Mouse (Mus musculus): ENCODE results near the gene Mrpl30. TPM values are rescaled to one million over a fixed set of nuclear protein-coding genes. Genes with fewer than 3 reads are reported as not detected.

Gene Mrpl30
- polyA plus RNA-seq (2012; rRNA removed) = 47.2 and 56.4 TPM in 2 replicates

GRCm38 (mm10) chr1:37890025-37890652 is at the start of gene Mrpl30, which contains the start of gene Mitd1:
Gene Mrpl30, plus strand, starts transcription at chr1:37890477.
Gene Mitd1, minus strand, starts transcription at chr1:37890411.
- peaks cover 3% of the 10 kb centered on the region for H3K4me1 ChIP-seq (replicated peaks; ENCODE audit: control insufficient read depth, insufficient read depth, low read length)
- H3K27ac ChIP-seq (ENCODE audit: control insufficient read depth, insufficient read depth, low read length) = peak within 1 kb of the TSS; percentile 92
- peaks cover 7% of the 10 kb centered on the region for H3K36me3 ChIP-seq (ENCODE audit: control insufficient read depth, insufficient read depth, low read length)
- WGBS = under 1% methylated on average over 41 of the region's 41 CpGs
- TF ChIP-seq POLR2A (IDR thresholded peaks at IDR 0.05; ENCODE audit: control insufficient read depth, extremely low read depth, insufficient read depth, low read length, poor library complexity) (peak; percentile 84), CTCF (IDR thresholded peaks at IDR 0.05; ENCODE audit: borderline replicate concordance, control insufficient read depth, extremely low read depth, insufficient read depth, low read length, poor library complexity) (0 out of 2 replicates have a peak, but pooled peaks have one; percentile 30)
- peak within 1 kb of the TSS; percentile 75 for H3K4me3 ChIP-seq (ENCODE audit: control insufficient read depth, insufficient read depth, low read length)
- peak; percentile 85 for DNase-seq
- H3K27me3 ChIP-seq (ENCODE audit: control insufficient read depth, insufficient read depth, low read length) = no peaks in the 10 kb centered on the region

- Histone ChIP-seq H3K36me3 (ENCODE audit: control insufficient read depth, insufficient read depth, low read length) (no peaks in the 10 kb centered on the region), H3K27ac (ENCODE audit: control insufficient read depth, insufficient read depth, low read length) (no peak overlapping the region), H3K4me1 (replicated peaks; ENCODE audit: control insufficient read depth, insufficient read depth, low read length) (no peaks in the 10 kb centered on the region), H3K4me3 (ENCODE audit: control insufficient read depth, insufficient read depth, low read length) (no peak overlapping the region), H3K27me3 (ENCODE audit: control insufficient read depth, insufficient read depth, low read length) (no peaks in the 10 kb centered on the region)
- 93% methylated on average over 8 of the region's 8 CpGs for WGBS
- no peak for TF ChIP-seq POLR2A (IDR thresholded peaks at IDR 0.05; ENCODE audit: control insufficient read depth, extremely low read depth, insufficient read depth, low read length, poor library complexity)
- no peak for TF ChIP-seq CTCF (IDR thresholded peaks at IDR 0.05; ENCODE audit: borderline replicate concordance, control insufficient read depth, extremely low read depth, insufficient read depth, low read length, poor library complexity)
- no peak for DNase-seq
Measured at GRCm38 (mm10) chr1:37846878-37847277, 43.4 kb upstream of the Mrpl30 start.

- 95% methylated on average over 2 of the region's 2 CpGs for WGBS
- Histone ChIP-seq H3K4me1 (replicated peaks; ENCODE audit: control insufficient read depth, insufficient read depth, low read length) (no peaks in the 10 kb centered on the region), H3K36me3 (ENCODE audit: control insufficient read depth, insufficient read depth, low read length) (no peaks in the 10 kb centered on the region), H3K27me3 (ENCODE audit: control insufficient read depth, insufficient read depth, low read length) (no peaks in the 10 kb centered on the region), H3K4me3 (ENCODE audit: control insufficient read depth, insufficient read depth, low read length) (no peak overlapping the region), H3K27ac (ENCODE audit: control insufficient read depth, insufficient read depth, low read length) (no peak overlapping the region)
- DNase-seq = no peak
- TF ChIP-seq POLR2A (IDR thresholded peaks at IDR 0.05; ENCODE audit: control insufficient read depth, extremely low read depth, insufficient read depth, low read length, poor library complexity) (no peak), CTCF (IDR thresholded peaks at IDR 0.05; ENCODE audit: borderline replicate concordance, control insufficient read depth, extremely low read depth, insufficient read depth, low read length, poor library complexity) (no peak)
Measured at GRCm38 (mm10) chr1:37850696-37851095, 39.6 kb upstream of the Mrpl30 start.

- no peaks in the 10 kb centered on the region for H3K36me3 ChIP-seq (ENCODE audit: control insufficient read depth, insufficient read depth, low read length)
- TF ChIP-seq POLR2A (IDR thresholded peaks at IDR 0.05; ENCODE audit: control insufficient read depth, extremely low read depth, insufficient read depth, low read length, poor library complexity) (peak; percentile 68), CTCF (IDR thresholded peaks at IDR 0.05; ENCODE audit: borderline replicate concordance, control insufficient read depth, extremely low read depth, insufficient read depth, low read length, poor library complexity) (peak; percentile 64; the same call in 1 of the 2 replicates)
- H3K27ac ChIP-seq (ENCODE audit: control insufficient read depth, insufficient read depth, low read length) = peak overlapping the region; percentile 16; the same call in 1 of the 2 replicates
- 0 out of 2 replicates have a peak, but pooled peaks cover 4% of the 10 kb centered on the region for H3K4me1 ChIP-seq (replicated peaks; ENCODE audit: control insufficient read depth, insufficient read depth, low read length)
- WGBS = under 1% methylated on average over 87 of the region's 90 CpGs
- DNase-seq = peak; percentile 99
- H3K4me3 ChIP-seq (ENCODE audit: control insufficient read depth, insufficient read depth, low read length) = peak overlapping the region; percentile 82
- no peaks in the 10 kb centered on the region for H3K27me3 ChIP-seq (ENCODE audit: control insufficient read depth, insufficient read depth, low read length)
Measured at GRCm38 (mm10) chr1:37864511-37865400, 25.5 kb upstream of the Mrpl30 start.

- no peak for TF ChIP-seq CTCF (IDR thresholded peaks at IDR 0.05; ENCODE audit: borderline replicate concordance, control insufficient read depth, extremely low read depth, insufficient read depth, low read length, poor library complexity)
- no peak for TF ChIP-seq POLR2A (IDR thresholded peaks at IDR 0.05; ENCODE audit: control insufficient read depth, extremely low read depth, insufficient read depth, low read length, poor library complexity)
- no peak for DNase-seq
- Histone ChIP-seq H3K27me3 (ENCODE audit: control insufficient read depth, insufficient read depth, low read length) (no peaks in the 10 kb centered on the region), H3K27ac (ENCODE audit: control insufficient read depth, insufficient read depth, low read length) (peak overlapping the region; percentile 16; the same call in 1 of the 2 replicates), H3K36me3 (ENCODE audit: control insufficient read depth, insufficient read depth, low read length) (no peaks in the 10 kb centered on the region), H3K4me1 (replicated peaks; ENCODE audit: control insufficient read depth, insufficient read depth, low read length) (0 out of 2 replicates have a peak, but pooled peaks cover 4% of the 10 kb centered on the region), H3K4me3 (ENCODE audit: control insufficient read depth, insufficient read depth, low read length) (peak overlapping the region; percentile 82)
- WGBS = 12% methylated on average over 23 of the region's 23 CpGs
Measured at GRCm38 (mm10) chr1:37865401-37866215, 24.7 kb upstream of the Mrpl30 start.
